ENCODE assay signal across 9 mouse cellular contexts in the genomic region with DNA sequence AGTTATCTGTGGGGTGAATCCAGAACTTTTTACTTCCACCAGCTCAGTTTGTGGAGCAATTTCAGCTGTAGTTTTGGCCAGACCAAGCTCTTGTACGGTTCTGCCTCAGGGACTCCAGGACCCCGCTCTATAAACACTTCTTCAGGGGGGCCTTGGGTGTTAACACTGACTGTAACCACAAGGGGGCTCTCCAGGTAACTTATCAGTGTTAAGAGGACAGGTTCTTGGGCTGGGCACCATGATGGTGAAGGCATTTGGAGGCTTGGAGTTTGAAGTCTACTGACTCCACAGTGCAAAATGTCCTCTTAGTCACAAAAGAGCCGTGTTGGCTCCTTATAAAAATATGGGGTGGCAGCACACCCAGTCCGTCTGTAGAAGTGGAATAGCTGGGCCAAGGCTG. TPM values are rescaled to one million over a fixed set of nuclear protein-coding genes. Genes with fewer than 3 reads are reported as not detected.
DNase-seq lines count a peak whose midpoint lies in the region; ATAC-seq and TF ChIP-seq lines count a peak whose summit lies in the region.
"Had no signal": no experiment of that assay in that cellular context is flagged by ENCODE, and none has a peak within 500 bp of the region (broad histone marks: within the 10 kb centered on the region; RNA-seq: fewer than 3 reads in every experiment).

No protein-coding gene starts in this region.

- H3K9me3 ChIP-seq in heart, postnatal 0 days (replicated peaks; ENCODE audit: control insufficient read depth, low read length) = no peaks in the 10 kb centered on the region
- no peaks in the 10 kb centered on the region for H3K9me3 ChIP-seq in midbrain, embryonic 14.5 days (ENCODE audit: control insufficient read depth, low read length)
- H3K9me3 ChIP-seq in midbrain, embryonic 11.5 days (ENCODE audit: control insufficient read depth, low read length) = no peaks in the 10 kb centered on the region

- peaks cover 4% of the 10 kb centered on the region; the same call in 1 of the 2 replicates for H3K36me3 ChIP-seq in heart, postnatal 0 days (replicated peaks; ENCODE audit: control insufficient read depth, insufficient read depth, low read length)
- H3K36me3 ChIP-seq in midbrain, embryonic 14.5 days (ENCODE audit: control insufficient read depth, insufficient read depth, low read length) = peaks cover 3% of the 10 kb centered on the region; the same call in 1 of the 2 replicates
- H3K36me3 ChIP-seq in midbrain, embryonic 11.5 days (ENCODE audit: control insufficient read depth, insufficient read depth, low read length) = no peaks in the 10 kb centered on the region

- no peak for TF ChIP-seq EP300 in heart, postnatal 0 days (IDR thresholded peaks at IDR 0.05; ENCODE audit: low read depth)

- peak; percentile 25; the same call in 1 of the 2 replicates for TF ChIP-seq CTCF in heart, postnatal 0 days (IDR thresholded peaks at IDR 0.05; ENCODE audit: low read depth)

- no peak for ATAC-seq in heart, postnatal 0 days (ENCODE audit: insufficient read depth, low read depth)
- no peak for ATAC-seq in midbrain, embryonic 14.5 days (ENCODE audit: low FRiP score, low TSS enrichment)
- no peak for ATAC-seq in midbrain, embryonic 11.5 days (ENCODE audit: low FRiP score)

- H3K4me1 ChIP-seq in heart, postnatal 0 days (ENCODE audit: control insufficient read depth, insufficient read depth) = peaks cover 26% of the 10 kb centered on the region
- peaks cover 36% of the 10 kb centered on the region for H3K4me1 ChIP-seq in midbrain, embryonic 14.5 days (ENCODE audit: control insufficient read depth, insufficient read depth, low read length)
- H3K4me1 ChIP-seq in midbrain, embryonic 11.5 days (ENCODE audit: control insufficient read depth, insufficient read depth, low read length) = peaks cover 28% of the 10 kb centered on the region

- no peak overlapping the region for H3K4me3 ChIP-seq in heart, postnatal 0 days (ENCODE audit: low read depth, low read length)
- no peak overlapping the region for H3K4me3 ChIP-seq in midbrain, embryonic 14.5 days (replicated peaks; ENCODE audit: low read depth, low read length)
- no peak overlapping the region for H3K4me3 ChIP-seq in midbrain, embryonic 11.5 days (ENCODE audit: low read depth, low read length)

- H3K27me3 ChIP-seq in heart, postnatal 0 days (ENCODE audit: control insufficient read depth, insufficient read depth, low read length) = no peaks in the 10 kb centered on the region
- 0 out of 2 replicates have a peak, but pooled peaks cover 5% of the 10 kb centered on the region for H3K27me3 ChIP-seq in midbrain, embryonic 14.5 days (ENCODE audit: control insufficient read depth, insufficient read depth, low read length)
- peaks cover 7% of the 10 kb centered on the region for H3K27me3 ChIP-seq in midbrain, embryonic 11.5 days (ENCODE audit: control insufficient read depth, insufficient read depth, low read length)

- intact Hi-C loops in heart, postnatal 36 days (cut with DNase I) = no loop called here

- H3K9ac ChIP-seq in heart, postnatal 0 days (replicated peaks; ENCODE audit: low read depth, low read length) = no peak overlapping the region
- H3K9ac ChIP-seq in midbrain, embryonic 14.5 days (replicated peaks; ENCODE audit: low read length) = no peak overlapping the region
- H3K9ac ChIP-seq in midbrain, embryonic 11.5 days (ENCODE audit: low read length) = no peak overlapping the region

- 70% methylated on average over 4 of the region's 4 CpGs for WGBS in heart, postnatal 0 days
- 67% methylated on average over 4 of the region's 4 CpGs for WGBS in midbrain, embryonic 14.5 days
- 68% methylated on average over 4 of the region's 4 CpGs for WGBS in midbrain, embryonic 11.5 days

- H3K4me2 ChIP-seq in heart, postnatal 0 days (ENCODE audit: low read depth, low read length) = no peak overlapping the region
- H3K4me2 ChIP-seq in midbrain, embryonic 14.5 days (ENCODE audit: low read length) = no peak overlapping the region
- H3K4me2 ChIP-seq in midbrain, embryonic 11.5 days = no peak overlapping the region

- H3K27ac ChIP-seq in heart, postnatal 0 days (ENCODE audit: low read depth) = no peak overlapping the region
- H3K27ac ChIP-seq in midbrain, embryonic 14.5 days (replicated peaks; ENCODE audit: low read depth, low read length) = no peak overlapping the region
- H3K27ac ChIP-seq in midbrain, embryonic 11.5 days (ENCODE audit: low read depth, low read length) = no peak overlapping the region

- no peak for DNase-seq in heart, postnatal 0 days (ENCODE audit: low spot score)
- no peak for DNase-seq in heart, postnatal 36 days
- DNase-seq in midbrain, embryonic 14.5 days = peak; percentile 68
- DNase-seq in midbrain, embryonic 11.5 days (ENCODE audit: low spot score, missing footprints) = no peak
- DNase-seq in embryo, embryonic 11 days = peak; percentile 69
- peak; percentile 63 for DNase-seq in thymus, postnatal 14 days
- DNase-seq in right cerebral cortex, adult 18-20 months = no peak
- no peak for DNase-seq in urinary bladder, postnatal 4 days (ENCODE audit: low spot score in 2 of 2)

RNA-seq across cellular contexts. Expression of gene Rnpepl1, which starts 1.5 kb away (rescaled TPM):
- total RNA-seq in heart, postnatal 0 days (2014; rRNA removed; ENCODE audit: low replicate concordance) = 73.2 and 89.0 TPM in 2 replicates
- polyA plus RNA-seq in heart, postnatal 0 days (2015; fragmentation: Nextera tagmentation; extraction: Ambion mirVana) = 33.0 and 36.3 TPM in 2 replicates
- 10 to 100 TPM; 79.4 to 82.5 TPM for total RNA-seq in heart, postnatal 36 days (2021)
- 26.8 and 34.9 TPM in 2 replicates for polyA plus RNA-seq in midbrain, embryonic 14.5 days (2014; fragmentation: Nextera tagmentation; extraction: Ambion mirVana)
- 13.3 TPM in 2 replicates for polyA plus RNA-seq in midbrain, embryonic 11.5 days (2014; fragmentation: Nextera tagmentation; extraction: Ambion mirVana)

RNA-seq across cellular contexts. Expression of gene Dusp28, which starts 2.3 kb away (rescaled TPM):
- 23.5 and 26.8 TPM in 2 replicates for total RNA-seq in heart, postnatal 0 days (2014; rRNA removed; ENCODE audit: low replicate concordance)
- polyA plus RNA-seq in heart, postnatal 0 days (2015; fragmentation: Nextera tagmentation; extraction: Ambion mirVana) = 21.4 and 25.2 TPM in 2 replicates
- 10 to 100 TPM; 12.3 to 13.9 TPM for total RNA-seq in heart, postnatal 36 days (2021)
- 14.2 and 14.4 TPM in 2 replicates for polyA plus RNA-seq in midbrain, embryonic 14.5 days (2014; fragmentation: Nextera tagmentation; extraction: Ambion mirVana)
- 9.2 and 11.3 TPM in 2 replicates for polyA plus RNA-seq in midbrain, embryonic 11.5 days (2014; fragmentation: Nextera tagmentation; extraction: Ambion mirVana)

RNA-seq across cellular contexts. Expression of gene Ankmy1, which starts 6.4 kb away (rescaled TPM):
- total RNA-seq in heart, postnatal 0 days (2014; rRNA removed; ENCODE audit: low replicate concordance) = not detected in 2 replicates
- 0.10 TPM in 1 of 2 replicates, not detected in the other for polyA plus RNA-seq in heart, postnatal 0 days (2015; fragmentation: Nextera tagmentation; extraction: Ambion mirVana)
- not detected for total RNA-seq in heart, postnatal 36 days (2021)
- 1.6 and 2.6 TPM in 2 replicates for polyA plus RNA-seq in midbrain, embryonic 14.5 days (2014; fragmentation: Nextera tagmentation; extraction: Ambion mirVana)
- polyA plus RNA-seq in midbrain, embryonic 11.5 days (2014; fragmentation: Nextera tagmentation; extraction: Ambion mirVana) = 0.61 and 0.68 TPM in 2 replicates
- polyA plus RNA-seq: liver, embryonic 16.5 days had no signal

RNA-seq across cellular contexts. Expression of gene Capn10, which starts 25.1 kb away (rescaled TPM):
- total RNA-seq in heart, postnatal 0 days (2014; rRNA removed; ENCODE audit: low replicate concordance) = 41.9 and 46.3 TPM in 2 replicates
- 10.7 and 12.0 TPM in 2 replicates for polyA plus RNA-seq in heart, postnatal 0 days (2015; fragmentation: Nextera tagmentation; extraction: Ambion mirVana)
- 1 to 10 TPM; 8.0 to 8.2 TPM for total RNA-seq in heart, postnatal 36 days (2021)
- 52.6 and 56.1 TPM in 2 replicates for polyA plus RNA-seq in midbrain, embryonic 14.5 days (2014; fragmentation: Nextera tagmentation; extraction: Ambion mirVana)
- polyA plus RNA-seq in midbrain, embryonic 11.5 days (2014; fragmentation: Nextera tagmentation; extraction: Ambion mirVana) = 34.5 and 40.4 TPM in 2 replicates

RNA-seq across cellular contexts. Expression of gene Gpr35, which starts 41.6 kb away (rescaled TPM):
- total RNA-seq in heart, postnatal 0 days (2014; rRNA removed; ENCODE audit: low replicate concordance) = 0.23 and 0.85 TPM in 2 replicates
- 0.27 and 0.34 TPM in 2 replicates for polyA plus RNA-seq in heart, postnatal 0 days (2015; fragmentation: Nextera tagmentation; extraction: Ambion mirVana)
- total RNA-seq in heart, postnatal 36 days (2021) = under 1 TPM; 0.36 to 0.41 TPM
- 0.16 and 1.3 TPM in 2 replicates for polyA plus RNA-seq in midbrain, embryonic 14.5 days (2014; fragmentation: Nextera tagmentation; extraction: Ambion mirVana)
- polyA plus RNA-seq in midbrain, embryonic 11.5 days (2014; fragmentation: Nextera tagmentation; extraction: Ambion mirVana) = 0.32 TPM in 1 of 2 replicates, not detected in the other

Comparison
In these comparisons a context has a peak if more than half of its experiments do, and no peak if none do; other contexts are left out.
1. DNase-seq: peak in midbrain, embryonic 14.5 days (single experiment), embryo, embryonic 11 days (single experiment) and thymus, postnatal 14 days (single experiment); none in heart, postnatal 0 days (single experiment), heart, postnatal 36 days (0 of 2), midbrain, embryonic 11.5 days (single experiment), right cerebral cortex, adult 18-20 months (single experiment) and urinary bladder, postnatal 4 days (0 of 2).